Mouse (Mus musculus) inflammation-experienced regulatory T-cells (primary cell): ENCODE data around the gene Cd79a. TPM values are rescaled to one million over a fixed set of nuclear protein-coding genes. Genes with fewer than 3 reads are reported as not detected.

Experiments
- polyA plus RNA-seq, 2 experiments: library from polyadenylated mRNA; unstranded; fragments of 100-300 nt; shearing (Covaris generic); gene quantifications; one replicate each; pipeline ENCODE4 v1.2.1; 2017

Cd79a gene
- polyA plus RNA-seq = 10 to 100 TPM; 20.1 to 49.7 TPM

DNA sequence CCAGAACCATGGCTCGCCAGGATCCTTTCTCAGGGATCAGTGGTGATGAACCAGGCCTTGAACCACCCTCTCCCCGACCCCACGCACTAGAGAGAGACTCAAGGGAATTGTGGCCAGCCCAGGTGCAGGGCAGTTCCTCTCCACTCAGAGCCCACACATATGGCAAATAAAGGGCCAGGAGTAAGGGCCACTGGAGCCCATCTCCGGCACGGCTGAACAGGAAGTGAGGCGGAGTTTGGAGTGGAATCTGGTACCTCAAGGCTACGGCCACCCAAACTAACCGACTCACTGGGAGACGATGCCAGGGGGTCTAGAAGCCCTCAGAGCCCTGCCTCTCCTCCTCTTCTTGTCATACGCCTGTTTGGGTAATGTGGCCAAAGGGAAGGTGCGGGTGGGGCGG is at the start of gene Cd79a:
TSS of gene Cd79a (plus strand) at position 158 of the 400 bp plus-strand sequence.

DNA sequence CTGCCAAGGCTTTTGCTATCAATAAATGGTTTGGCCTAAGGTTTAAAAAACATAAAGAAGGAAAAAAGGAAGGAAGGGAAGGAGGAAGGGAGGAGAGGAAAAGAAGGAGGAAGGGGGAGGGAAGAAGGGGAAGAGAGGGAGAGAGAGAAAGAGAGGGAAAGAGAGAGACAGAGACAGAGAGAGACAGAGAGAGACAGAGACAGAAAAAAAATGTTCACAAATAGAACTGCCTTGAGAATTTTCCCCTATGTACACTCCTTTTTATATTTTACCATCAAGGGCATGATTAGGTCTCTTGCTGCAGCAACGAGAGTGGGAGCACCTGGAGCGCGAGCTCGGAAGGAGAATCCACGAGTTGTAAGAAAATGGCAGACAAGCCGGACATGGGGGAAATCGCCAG is 35.3 kb upstream of the Cd79a start, which contains the start of gene Gm9844:
TSS of gene Gm9844 (plus strand) at position 301 of the 400 bp plus-strand sequence.

DNA sequence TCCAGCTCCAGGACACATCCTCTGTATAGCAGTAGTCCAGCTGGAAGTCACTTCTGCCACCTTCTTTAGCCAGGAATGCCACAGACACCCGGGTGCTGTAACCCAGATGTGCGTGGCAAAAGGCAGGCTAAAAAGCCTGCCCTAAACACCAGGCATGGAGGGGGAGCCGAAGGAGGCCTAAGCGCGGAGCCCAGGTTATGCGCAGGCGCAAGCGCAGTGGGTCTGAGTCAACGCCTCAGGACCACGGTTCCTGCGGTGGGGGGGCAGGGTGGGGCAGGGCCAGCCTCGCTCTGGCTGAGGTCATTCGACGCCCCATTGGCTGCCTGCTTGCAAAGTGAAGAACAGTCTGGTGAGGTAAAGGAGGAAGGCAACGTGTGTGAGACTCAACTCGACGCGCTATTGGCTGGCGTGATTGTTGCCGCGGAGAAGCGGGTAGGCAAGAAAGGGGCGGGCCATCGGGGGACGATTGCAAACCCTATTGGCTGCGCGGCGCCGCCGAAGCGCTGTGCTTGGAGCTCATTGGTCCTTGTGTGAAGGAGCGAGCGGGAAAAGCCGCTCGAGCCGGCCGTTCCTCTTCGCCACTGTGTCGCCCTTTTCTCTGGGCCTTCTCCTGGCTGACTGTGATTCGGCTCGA is 27.5 kb upstream of the Cd79a start, which contains the start of the genes Lypd4 and Dmrtc2:
TSS of gene Lypd4 (minus strand) at position 410 of the 634 bp plus-strand sequence.
TSS of gene Dmrtc2 (plus strand) at position 526 of the 634 bp plus-strand sequence.

DNA sequence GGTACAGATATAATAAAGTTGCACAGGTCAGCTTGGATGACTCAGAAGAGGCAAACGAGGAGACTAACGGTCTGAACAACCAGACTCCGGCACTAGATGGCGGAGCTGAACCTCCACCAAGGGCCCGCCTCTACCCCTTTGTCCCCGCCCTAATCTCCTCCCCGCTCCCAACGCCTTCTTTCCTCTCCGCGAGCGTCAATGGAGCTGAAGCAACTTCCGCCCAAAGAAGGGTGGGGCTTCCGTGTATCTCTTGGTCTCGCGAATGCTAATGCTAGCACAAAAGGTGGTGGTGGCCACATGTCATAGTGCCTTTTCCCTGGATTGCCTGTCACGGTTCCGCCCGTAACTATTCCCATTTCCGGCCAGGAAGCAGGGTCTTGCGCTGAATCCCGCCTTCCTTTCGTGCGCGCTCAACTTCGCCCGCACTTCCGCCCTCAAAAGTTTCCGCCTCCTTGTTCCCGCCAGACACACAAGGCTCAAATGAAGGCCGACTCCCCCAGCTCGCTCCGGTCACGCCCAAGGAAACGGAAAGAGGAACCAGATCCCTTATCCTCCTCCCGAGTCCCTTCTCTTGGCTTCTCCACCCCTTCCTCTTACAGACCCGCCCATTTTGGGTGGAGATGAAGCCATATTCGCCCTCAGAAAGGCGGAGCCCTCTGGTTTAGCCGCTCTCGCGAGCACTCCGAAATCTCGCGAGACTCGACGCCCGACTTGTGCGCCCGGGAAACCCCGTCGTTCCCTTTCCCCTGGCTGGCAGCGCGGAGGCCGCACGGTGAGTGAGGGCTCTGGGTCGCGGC is 13.1 kb upstream of the Cd79a start, which contains the start of gene Rps19:
TSS of gene Rps19 (plus strand) at position 476 of the 797 bp plus-strand sequence.

DNA sequence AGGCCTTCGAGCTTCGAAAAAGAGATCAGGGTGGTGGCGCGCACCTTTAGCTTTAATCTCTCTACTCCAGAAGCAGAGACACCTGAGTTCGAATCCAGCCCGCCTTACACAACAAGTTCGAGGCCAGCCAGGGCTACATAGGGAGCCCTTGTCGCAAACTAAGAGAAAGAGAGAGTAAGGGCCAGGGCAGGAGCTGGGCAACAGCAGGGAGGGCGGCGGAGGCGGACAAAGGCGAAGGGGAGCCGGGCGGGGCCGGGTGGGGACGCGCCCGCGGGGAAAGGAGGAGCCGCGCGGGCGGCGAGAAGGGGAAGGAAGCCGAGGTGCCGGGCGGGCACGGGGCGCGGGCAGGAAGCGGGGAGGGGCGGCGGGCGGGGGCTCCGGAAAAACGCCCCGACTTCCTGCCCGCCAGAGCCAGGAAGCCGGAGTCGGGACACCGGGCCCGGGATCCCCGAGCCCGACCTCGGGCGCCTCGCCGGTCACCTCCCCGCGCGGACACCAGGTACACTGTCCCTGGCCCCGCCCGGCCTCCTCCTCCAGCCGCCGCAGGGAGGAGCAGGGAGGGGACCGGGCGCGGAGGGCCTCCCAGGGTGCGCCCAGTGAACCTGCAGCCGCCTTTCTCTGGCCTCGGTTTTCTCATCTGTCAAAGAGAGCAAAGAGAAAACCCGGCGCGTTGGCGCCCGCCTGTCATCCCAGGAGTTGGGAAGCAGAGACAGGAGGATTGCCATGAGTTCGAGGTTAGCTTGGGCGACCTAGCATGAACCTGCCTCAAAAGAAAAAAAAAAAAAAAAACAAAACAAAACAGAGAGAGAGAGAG is 5.7 kb downstream of the Cd79a start, which contains the start of gene Arhgef1:
TSS of gene Arhgef1 (plus strand) at position 283 of the 814 bp plus-strand sequence.

DNA sequence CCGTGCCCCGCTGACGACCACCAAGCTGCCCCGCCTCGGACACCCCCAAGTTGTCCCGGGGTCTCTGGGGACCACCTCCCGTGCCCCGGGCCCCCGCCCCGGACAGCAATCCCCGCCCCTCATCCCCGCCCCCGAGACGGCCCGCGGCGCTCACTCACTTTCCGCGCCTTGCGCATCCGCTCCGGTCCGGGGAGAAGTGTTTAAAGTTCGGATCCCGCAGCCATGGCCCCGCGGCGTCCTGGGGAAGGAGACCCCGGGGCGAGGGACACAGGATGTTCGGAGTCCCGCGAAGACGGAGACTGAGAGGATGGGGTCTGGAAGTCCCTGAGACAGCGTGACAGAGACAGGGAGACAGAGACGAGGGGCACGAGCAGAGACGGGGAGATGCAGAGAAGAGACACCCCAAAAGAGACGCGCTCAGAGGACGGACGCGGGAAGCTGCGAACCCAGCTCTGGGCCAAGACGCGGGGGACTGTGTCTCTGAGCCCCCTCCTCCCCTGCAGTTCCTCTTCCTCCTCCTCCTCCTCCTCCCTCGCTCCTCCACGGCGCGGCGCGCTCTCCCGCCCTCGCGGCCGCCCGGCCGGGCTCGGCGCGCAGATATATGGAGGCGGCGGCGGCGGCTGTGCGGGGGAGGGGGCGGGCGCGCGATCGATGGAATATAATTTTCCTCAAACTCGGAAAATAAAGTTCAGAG is 47.2 kb downstream of the Cd79a start, which contains the start of gene Gm4881:
TSS of gene Gm4881 (minus strand) at position 238 of the 694 bp plus-strand sequence.

Other genes with a start within 250 kb of the Cd79a start
- under 1 TPM in 1 of 2 experiments, not detected in 1; 0.36 TPM for gene Tex101, start 220.7 kb upstream of the Cd79a start, polyA plus RNA-seq
- under 1 TPM; 0.13 to 0.31 TPM for gene BC049730, start 188.1 kb upstream of the Cd79a start, polyA plus RNA-seq
- 1 to 10 TPM in 1 of 2 experiments, not detected in 1; 2.5 TPM for gene Gm4763, start 170.5 kb upstream of the Cd79a start, polyA plus RNA-seq
- gene Cd177, start 137.1 kb upstream of the Cd79a start, polyA plus RNA-seq = under 1 TPM; 0.33 to 0.34 TPM
- gene Ceacam10, start 120.2 kb upstream of the Cd79a start, polyA plus RNA-seq = 1 to 10 TPM in 1 of 2 experiments, under 1 TPM in 1; 0.82 to 1.6 TPM
- gene Gm9844, start 35.2 kb upstream of the Cd79a start, polyA plus RNA-seq = 10 to 100 TPM; 35.8 to 42.4 TPM
- gene Lypd4, start 27.4 kb upstream of the Cd79a start, polyA plus RNA-seq = not detected
- gene Dmrtc2, start 27.3 kb upstream of the Cd79a start, polyA plus RNA-seq = under 1 TPM in 1 of 2 experiments, not detected in 1; 0.23 TPM
- gene Rps19, start 13.0 kb upstream of the Cd79a start, polyA plus RNA-seq = 1,000 to 10,000 TPM; 3,658 to 5,329 TPM
- 1,000 to 10,000 TPM; 1,361 to 1,690 TPM for gene Arhgef1, start 5.5 kb downstream of the Cd79a start, polyA plus RNA-seq
- gene Gm4881, start 47.1 kb downstream of the Cd79a start, polyA plus RNA-seq = not detected
- 100 to 1,000 TPM; 598 to 776 TPM for gene Rabac1, start 75.4 kb downstream of the Cd79a start, polyA plus RNA-seq
- 1 to 10 TPM in 1 of 2 experiments, under 1 TPM in 1; 0.66 to 5.4 TPM for gene Atp1a3, start 108.6 kb downstream of the Cd79a start, polyA plus RNA-seq
- gene Grik5, start 175.0 kb downstream of the Cd79a start, polyA plus RNA-seq = 1 to 10 TPM; 9.0 to 9.7 TPM
- gene Zfp574, start 175.2 kb downstream of the Cd79a start, polyA plus RNA-seq = 10 to 100 TPM; 29.8 to 38.6 TPM